17 mouse cellular contexts compared by ENCODE assay signal in the genomic region with DNA sequence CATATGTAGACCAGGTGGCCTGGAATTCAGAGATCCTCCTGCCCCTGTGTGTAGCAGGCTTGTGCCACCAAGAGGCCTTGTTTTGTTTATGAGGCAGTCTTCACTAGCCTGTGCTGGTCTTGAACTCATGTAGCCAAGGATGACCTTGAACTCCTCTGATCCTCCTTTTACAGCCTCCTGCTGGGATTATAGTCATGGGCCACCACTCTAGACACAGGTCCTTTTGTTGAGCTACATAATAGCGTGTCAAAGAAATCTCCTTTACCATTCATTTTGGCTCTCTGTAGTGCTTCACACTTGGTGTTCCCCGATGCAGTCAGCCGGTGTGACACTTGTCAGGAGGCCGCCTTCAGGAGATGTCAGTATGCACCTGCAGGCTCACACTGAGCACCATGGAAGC. TPM values are rescaled to one million over a fixed set of nuclear protein-coding genes. Genes with fewer than 3 reads are reported as not detected.
"Had no signal": no experiment of that assay in that cellular context is flagged by ENCODE, and none has a peak within 500 bp of the region (broad histone marks: within the 10 kb centered on the region; RNA-seq: fewer than 3 reads in every experiment).

No protein-coding gene starts in this region.

- DNase-seq: retina, postnatal 1 day; right cerebral cortex, adult 18-20 months; right cerebral cortex, postnatal 14 days; right cerebral cortex, postnatal 25 days; right cerebral cortex, postnatal 4 days; spleen, adult 18-20 months; thymus, adult 18-20 months; thymus, adult 2 months; thymus, postnatal 14 days; thymus, postnatal 25 days; thymus, postnatal 36 days; thymus, postnatal 4 days had no signal

- H3K27me3 ChIP-seq: neural tube, embryonic 13.5 days; neural tube, embryonic 15.5 days; stomach, embryonic 15.5 days had no signal

- H3K4me1 ChIP-seq: neural tube, embryonic 13.5 days; neural tube, embryonic 15.5 days; stomach, embryonic 15.5 days had no signal

- H3K9me3 ChIP-seq: neural tube, embryonic 13.5 days; neural tube, embryonic 15.5 days; stomach, embryonic 15.5 days had no signal

- H3K4me2 ChIP-seq: neural tube, embryonic 13.5 days; neural tube, embryonic 15.5 days; stomach, embryonic 15.5 days had no signal

- H3K4me3 ChIP-seq: neural tube, embryonic 13.5 days; neural tube, embryonic 15.5 days; stomach, embryonic 15.5 days had no signal

- H3K27ac ChIP-seq: neural tube, embryonic 13.5 days; neural tube, embryonic 15.5 days; stomach, embryonic 15.5 days; stomach, postnatal 0 days had no signal

- H3K9ac ChIP-seq: neural tube, embryonic 13.5 days; neural tube, embryonic 15.5 days; stomach, embryonic 15.5 days had no signal

RNA-seq across cellular contexts. Expression of a gene that starts 12.3 kb away (rescaled TPM):
- polyA plus RNA-seq: small intestine, adult 2 months had no signal
